In the genomic region with DNA sequence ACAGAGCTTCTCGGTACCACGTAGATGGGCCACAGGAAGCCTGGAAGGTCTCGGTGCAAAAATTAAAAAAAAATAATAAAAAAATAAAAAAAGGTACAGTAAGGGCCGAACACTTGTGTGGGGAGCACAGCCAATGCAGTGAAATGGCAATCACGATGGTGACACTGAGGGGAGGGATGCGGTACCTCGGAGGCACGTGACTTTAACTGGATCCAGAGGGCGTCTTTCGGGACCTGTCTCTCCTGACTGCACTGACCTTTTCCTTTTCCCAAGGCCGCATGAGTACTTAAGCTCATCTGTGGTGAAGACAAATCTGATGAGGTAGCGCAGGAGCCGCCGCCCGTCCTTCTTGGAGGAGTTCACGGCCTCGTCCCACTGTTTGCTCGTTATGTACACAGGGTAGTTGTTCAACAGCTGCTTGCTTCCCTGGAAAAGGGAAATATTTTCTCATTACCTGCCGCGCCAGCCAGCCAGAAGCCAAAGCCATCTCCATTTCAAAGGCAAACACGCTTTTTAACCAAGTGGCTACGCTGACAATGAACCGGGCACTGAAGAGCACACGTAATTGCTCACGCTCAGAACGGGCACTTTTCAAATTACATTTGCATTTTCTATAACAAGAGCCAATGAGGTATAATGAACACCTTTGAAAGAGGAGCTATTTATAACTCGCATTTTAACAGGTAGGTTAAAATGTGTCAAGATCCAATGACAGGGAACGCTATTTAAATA, we compare ENCODE assay signal across 17 mouse cellular contexts. TPM values are rescaled to one million over a fixed set of nuclear protein-coding genes. Genes with fewer than 3 reads are reported as not detected.
DNase-seq lines count a peak whose midpoint lies in the region; ATAC-seq and TF ChIP-seq lines count a peak whose summit lies in the region.
"Had no signal": no experiment of that assay in that cellular context is flagged by ENCODE, and none has a peak within 500 bp of the region (broad histone marks: within the 10 kb centered on the region; RNA-seq: fewer than 3 reads in every experiment).

No protein-coding gene starts in this region.

- H3K27me3 ChIP-seq in forebrain, embryonic 15.5 days: no peaks in the 10 kb centered on the region
- peaks cover 8% of the 10 kb centered on the region; the same call in 1 of the 2 replicates for H3K27me3 ChIP-seq in limb, embryonic 12.5 days
- H3K27me3 ChIP-seq in midbrain, embryonic 16.5 days (ENCODE audit: control insufficient read depth, insufficient read depth, low read depth, low read length): no peaks in the 10 kb centered on the region
- H3K27me3 ChIP-seq: hindbrain, embryonic 13.5 days had no signal

- intact Hi-C loops in left cerebral cortex, adult 2 months (cut with DNase I): no loop called here

- H3K27ac ChIP-seq in layer of hippocampus, adult 2 months: no peak overlapping the region
- H3K27ac ChIP-seq in forebrain, embryonic 15.5 days (replicated peaks): no peak overlapping the region
- H3K27ac ChIP-seq in limb, embryonic 12.5 days: peak overlapping the region; percentile 74
- peak overlapping the region; percentile 55 for H3K27ac ChIP-seq in midbrain, embryonic 16.5 days (ENCODE audit: low read length)
- H3K27ac ChIP-seq in left cerebral cortex, adult 2 months: no peak overlapping the region
- H3K27ac ChIP-seq: gastrocnemius, adult 2 months; hindbrain, embryonic 13.5 days had no signal

- no peaks in the 10 kb centered on the region for H3K36me3 ChIP-seq in forebrain, embryonic 15.5 days
- H3K36me3 ChIP-seq in limb, embryonic 12.5 days: peaks cover 23% of the 10 kb centered on the region
- H3K36me3 ChIP-seq in midbrain, embryonic 16.5 days (ENCODE audit: control insufficient read depth, insufficient read depth, low read length): peaks cover 3% of the 10 kb centered on the region; the same call in 1 of the 2 replicates

- H3K9me3 ChIP-seq in forebrain, embryonic 15.5 days: no peaks in the 10 kb centered on the region
- H3K9me3 ChIP-seq in limb, embryonic 12.5 days: 0 out of 2 replicates have a peak, but pooled peaks cover 4% of the 10 kb centered on the region
- no peaks in the 10 kb centered on the region for H3K9me3 ChIP-seq in midbrain, embryonic 16.5 days (replicated peaks; ENCODE audit: control insufficient read depth, low read length, poor library complexity, severe bottlenecking)
- H3K9me3 ChIP-seq: hindbrain, embryonic 13.5 days had no signal

- peak overlapping the region; percentile 35 for H3K4me2 ChIP-seq in forebrain, embryonic 15.5 days (replicated peaks)
- peak overlapping the region; percentile 52 for H3K4me2 ChIP-seq in limb, embryonic 12.5 days
- peak overlapping the region; percentile 29 for H3K4me2 ChIP-seq in midbrain, embryonic 16.5 days (ENCODE audit: low read length)
- H3K4me2 ChIP-seq: hindbrain, embryonic 13.5 days had no signal

- peaks cover 13% of the 10 kb centered on the region for H3K4me1 ChIP-seq in forebrain, embryonic 15.5 days
- peaks cover 47% of the 10 kb centered on the region for H3K4me1 ChIP-seq in limb, embryonic 12.5 days (replicated peaks)
- no peaks in the 10 kb centered on the region for H3K4me1 ChIP-seq in midbrain, embryonic 16.5 days (ENCODE audit: control insufficient read depth, insufficient read depth, low read length)
- H3K4me1 ChIP-seq: hindbrain, embryonic 13.5 days had no signal

- H3K4me3 ChIP-seq in layer of hippocampus, adult 2 months: peak overlapping the region; percentile 20; the same call in 1 of the 2 replicates
- H3K4me3 ChIP-seq in forebrain, embryonic 15.5 days: peak overlapping the region; percentile 17
- peak overlapping the region; percentile 9; the same call in 1 of the 2 replicates for H3K4me3 ChIP-seq in limb, embryonic 12.5 days (replicated peaks)
- H3K4me3 ChIP-seq in midbrain, embryonic 16.5 days (ENCODE audit: low read depth, low read length): no peak overlapping the region
- no peak overlapping the region for H3K4me3 ChIP-seq in left cerebral cortex, adult 2 months
- H3K4me3 ChIP-seq: gastrocnemius, adult 2 months; hindbrain, embryonic 13.5 days had no signal

- 39% methylated on average over 28 of the region's 28 CpGs for WGBS in forebrain, embryonic 15.5 days
- WGBS in limb, embryonic 12.5 days: 29% methylated on average over 28 of the region's 28 CpGs
- 62% methylated on average over 28 of the region's 28 CpGs for WGBS in midbrain, embryonic 16.5 days

- ATAC-seq in forebrain, embryonic 15.5 days (replicated peaks): 0 out of 2 replicates have a peak, but pooled peaks have one; percentile 44
- ATAC-seq in limb, embryonic 12.5 days (ENCODE audit: insufficient number of reproducible peaks, insufficient read depth, low FRiP score, low TSS enrichment, low read depth): no peak
- ATAC-seq in midbrain, embryonic 16.5 days: peak; percentile 47
- ATAC-seq in inflammation-experienced regulatory T-cells, adult 6 months: no peak
- ATAC-seq: intestine, postnatal 0 days had no signal

- DNase-seq in layer of hippocampus, adult 2 months (ENCODE audit: low spot score in 2 of 2): no peak
- no peak for DNase-seq in layer of hippocampus, adult 9-11 months
- DNase-seq in right cerebral cortex, adult 18-20 months: no peak
- DNase-seq in left cerebral cortex, adult 2 months (ENCODE audit: extremely low spot score in 1 of 2, low spot score in 2 of 2): no peak
- DNase-seq: adrenal gland, postnatal 36 days; cerebellum, adult 9-10 months; gastrocnemius, adult 2 months; heart, adult 18-20 months; lung, adult 18-20 months; right cerebral cortex, postnatal 14 days; thymus, postnatal 36 days had no signal

- H3K9ac ChIP-seq in forebrain, embryonic 15.5 days (replicated peaks): no peak overlapping the region
- H3K9ac ChIP-seq in limb, embryonic 12.5 days (replicated peaks): no peak overlapping the region
- no peak overlapping the region for H3K9ac ChIP-seq in midbrain, embryonic 16.5 days (ENCODE audit: low read depth, low read length)
- H3K9ac ChIP-seq: hindbrain, embryonic 13.5 days had no signal

- TF ChIP-seq CTCF in layer of hippocampus, adult 2 months (conservative IDR thresholded peaks at IDR 0.05): no peak
- no peak for TF ChIP-seq CTCF in left cerebral cortex, adult 2 months (IDR thresholded peaks at IDR 0.05)

RNA-seq across cellular contexts. Expression of gene Bend4, which starts 28.1 kb away (rescaled TPM):
- total RNA-seq in layer of hippocampus, adult 2 months (2021): 1 to 10 TPM; 9.2 to 9.4 TPM
- 7.4 and 7.8 TPM in 2 replicates for polyA plus RNA-seq in forebrain, embryonic 15.5 days (2015; fragmentation: Nextera tagmentation; extraction: Ambion mirVana)
- polyA plus RNA-seq in limb, embryonic 12.5 days (2016; fragmentation: Nextera tagmentation; extraction: Ambion mirVana): 7.8 and 8.3 TPM in 2 replicates
- polyA plus RNA-seq in midbrain, embryonic 16.5 days (2015; fragmentation: Nextera tagmentation; extraction: Ambion mirVana): 12.6 and 13.8 TPM in 2 replicates
- total RNA-seq in left cerebral cortex, adult 2 months (2021): 1 to 10 TPM; 7.9 TPM
- under 1 TPM in 2 of 3 experiments, not detected in 1; 0.17 to 0.49 TPM for polyA plus RNA-seq in inflammation-experienced regulatory T-cells, adult 6 months (2017; shearing (Covaris generic))

Comparison
In these comparisons a context has a peak if more than half of its experiments do, and no peak if none do; other contexts are left out.
1. H3K27ac ChIP-seq: peak in limb, embryonic 12.5 days (single experiment) and midbrain, embryonic 16.5 days (single experiment); none in layer of hippocampus, adult 2 months (single experiment), forebrain, embryonic 15.5 days (single experiment) and left cerebral cortex, adult 2 months (single experiment).
2. H3K4me3 ChIP-seq: peak in layer of hippocampus, adult 2 months (single experiment), forebrain, embryonic 15.5 days (single experiment) and limb, embryonic 12.5 days (single experiment); none in midbrain, embryonic 16.5 days (single experiment) and left cerebral cortex, adult 2 months (single experiment).
3. ATAC-seq: peak in forebrain, embryonic 15.5 days (single experiment) and midbrain, embryonic 16.5 days (single experiment); none in limb, embryonic 12.5 days (single experiment) and inflammation-experienced regulatory T-cells, adult 6 months (single experiment).
4. Peak in every context shown above with its lines, with median percentiles within 50 percentile points of each other: H3K4me2 ChIP-seq.